Mouse (Mus musculus): ENCODE measurements at regions not wholly inside any gene's neighbourhood (a gene's known extent, or its start where the extent isn't known, plus 50 kb on each side); places are given as distances from the start of the nearest gene placed in this dataset.
A peak's percentile ranks its signal among the peaks of the same experiment; 100 is the strongest.

GRCm38 (mm10) chr14:76664586-76665508 lies 108.2 kb upstream of the Serp2 start:
- intact Hi-C loops (cut with DNase I): loop anchor here (5.0 kb wide), 1 partner anchor 108 kb away; the partner anchor contains the start of gene Serp2
- DNase-seq: no peak

GRCm38 (mm10) chr14:76663816-76664215 lies 107.1 kb upstream of the Serp2 start:
- intact Hi-C loops (cut with DNase I): loop anchor here (5.0 kb wide), 1 partner anchor 107 kb away; the partner anchor contains the start of gene Serp2
- no peak for DNase-seq

- DNase-seq: no peak
- intact Hi-C loops (cut with DNase I): loop anchor here (5.0 kb wide), 1 partner anchor 106 kb away; the partner anchor contains the start of gene Serp2
Measured at GRCm38 (mm10) chr14:76662871-76663270, 106.2 kb upstream of the Serp2 start.

- DNase-seq: no peak
- intact Hi-C loops (cut with DNase I): loop anchor here (5.0 kb wide), 1 partner anchor 104 kb away; the partner anchor contains the start of gene Serp2
Measured at GRCm38 (mm10) chr14:76660906-76661305, 104.2 kb upstream of the Serp2 start.

GRCm38 (mm10) chr14:76658952-76659502 lies 102.3 kb upstream of the Serp2 start:
- no peak for DNase-seq
- intact Hi-C loops (cut with DNase I): loop anchor here (2.0 to 5.0 kb wide), 2 partner anchors 152 to 218 kb away; no protein-coding TSS in a partner anchor

- peak; percentile 52 to 62 for DNase-seq
- intact Hi-C loops (cut with DNase I): loop anchor here (2.0 to 5.0 kb wide), 2 partner anchors 151 to 219 kb away; no protein-coding TSS in a partner anchor
Measured at GRCm38 (mm10) chr14:76657784-76658610, 101.3 kb upstream of the Serp2 start.

- intact Hi-C loops (cut with DNase I): loop anchor here (5.0 kb wide), 1 partner anchor 220 kb away; no protein-coding TSS in a partner anchor
Measured at GRCm38 (mm10) chr14:76657375-76657774, 100.7 kb upstream of the Serp2 start.

GRCm38 (mm10) chr14:76652356-76653126 lies 95.9 kb upstream of the Serp2 start:
- no peak for DNase-seq
- intact Hi-C loops (cut with DNase I): no loop called here

More at GRCm38 (mm10) chr14:76657375-76657774, 100.7 kb upstream of the Serp2 start:
- no peak for DNase-seq

GRCm38 (mm10) chr14:76651096-76651495 lies 94.4 kb upstream of the Serp2 start:
- intact Hi-C loops (cut with DNase I): no loop called here
- DNase-seq: no peak

- no peak for DNase-seq
- intact Hi-C loops (cut with DNase I): no loop called here
Measured at GRCm38 (mm10) chr14:76649927-76650326, 93.2 kb upstream of the Serp2 start.

GRCm38 (mm10) chr14:76644716-76645115 lies 88.0 kb upstream of the Serp2 start:
- intact Hi-C loops (cut with DNase I): no loop called here
- no peak for DNase-seq

- no peak for DNase-seq
- intact Hi-C loops (cut with DNase I): no loop called here
Measured at GRCm38 (mm10) chr14:76641752-76642529, 85.3 kb upstream of the Serp2 start.

GRCm38 (mm10) chr14:76633170-76633569 lies 76.5 kb upstream of the Serp2 start:
- intact Hi-C loops (cut with DNase I): no loop called here
- DNase-seq: no peak

GRCm38 (mm10) chr14:76632763-76633162 lies 76.1 kb upstream of the Serp2 start:
- intact Hi-C loops (cut with DNase I): no loop called here
- no peak for DNase-seq

- DNase-seq: no peak
- intact Hi-C loops (cut with DNase I): no loop called here
Measured at GRCm38 (mm10) chr14:76631740-76632139, 75.1 kb upstream of the Serp2 start.

GRCm38 (mm10) chr14:76631181-76631580 lies 74.5 kb upstream of the Serp2 start:
- DNase-seq: peak in 1 of 2 experiments; percentile 53
- intact Hi-C loops (cut with DNase I): no loop called here

- no peak for DNase-seq
- intact Hi-C loops (cut with DNase I): no loop called here
Measured at GRCm38 (mm10) chr14:76629913-76630478, 73.3 kb upstream of the Serp2 start.

- DNase-seq: no peak
- intact Hi-C loops (cut with DNase I): no loop called here
Measured at GRCm38 (mm10) chr14:76628182-76628892, 71.6 kb upstream of the Serp2 start.
